Comparison of ENCODE assay signal across 14 mouse cellular contexts in genomic region chr17:48005091-48005490, GRCm38 (mm10). TPM values are rescaled to one million over a fixed set of nuclear protein-coding genes. Genes with fewer than 3 reads are reported as not detected.
DNase-seq lines count a peak whose midpoint lies in the region; ATAC-seq lines count a peak whose summit lies in the region.
"Had no signal": no experiment of that assay in that cellular context is flagged by ENCODE, and none has a peak within 500 bp of the region (broad histone marks: within the 10 kb centered on the region; RNA-seq: fewer than 3 reads in every experiment).

No protein-coding gene starts in this region.

- DNase-seq in heart, embryonic 10.5 days (ENCODE audit: low spot score), result peak; percentile 87
- no peak for DNase-seq in heart, postnatal 14 days
- DNase-seq in urinary bladder, postnatal 14 days (ENCODE audit: low spot score), result peak; percentile 29
- DNase-seq in urinary bladder, postnatal 4 days (ENCODE audit: low spot score in 2 of 2), result no peak
- DNase-seq in yolk sac, embryonic 10.5 days (ENCODE audit: low spot score), result peak; percentile 91
- no peak for DNase-seq in layer of hippocampus, adult 8-10 months (ENCODE audit: low spot score in 2 of 2)
- no peak for DNase-seq in adrenal gland, adult 2 months
- DNase-seq: right cerebral cortex, adult 18-20 months had no signal

- H3K4me3 ChIP-seq in heart, embryonic 10.5 days, result no peak overlapping the region
- no peak overlapping the region for H3K4me3 ChIP-seq in limb, embryonic 13.5 days
- H3K4me3 ChIP-seq: erythroblast, embryonic 14.5 days; hindbrain, embryonic 13.5 days had no signal

- H3K9ac ChIP-seq in limb, embryonic 13.5 days, result peak overlapping the region; percentile 39; the same call in 1 of the 2 replicates

- peaks cover 86% of the 10 kb centered on the region for H3K4me1 ChIP-seq in heart, embryonic 10.5 days
- H3K4me1 ChIP-seq in limb, embryonic 13.5 days, result peaks cover 44% of the 10 kb centered on the region

- no peaks in the 10 kb centered on the region for H3K27me3 ChIP-seq in heart, embryonic 10.5 days (ENCODE audit: insufficient read depth, poor library complexity, severe bottlenecking)
- peaks cover 8% of the 10 kb centered on the region; the same call in 1 of the 2 replicates for H3K27me3 ChIP-seq in limb, embryonic 13.5 days

- no peaks in the 10 kb centered on the region for H3K36me3 ChIP-seq in heart, embryonic 10.5 days
- H3K36me3 ChIP-seq in limb, embryonic 13.5 days, result no peaks in the 10 kb centered on the region
- H3K36me3 ChIP-seq: hindbrain, embryonic 13.5 days had no signal

- H3K4me2 ChIP-seq in limb, embryonic 13.5 days (replicated peaks), result no peak overlapping the region
- H3K4me2 ChIP-seq: hindbrain, embryonic 13.5 days had no signal

- WGBS in heart, embryonic 10.5 days, result 4% methylated on average over 8 of the region's 8 CpGs
- 37% methylated on average over 8 of the region's 8 CpGs for WGBS in limb, embryonic 13.5 days

- no peak for ATAC-seq in limb, embryonic 13.5 days (ENCODE audit: low FRiP score, low read depth)

- peak overlapping the region; percentile 90 for H3K27ac ChIP-seq in heart, embryonic 10.5 days
- peak overlapping the region; percentile 22; the same call in 1 of the 2 replicates for H3K27ac ChIP-seq in limb, embryonic 13.5 days
- H3K27ac ChIP-seq: hindbrain, embryonic 13.5 days had no signal

- H3K9me3 ChIP-seq in heart, embryonic 10.5 days, result no peaks in the 10 kb centered on the region
- no peaks in the 10 kb centered on the region for H3K9me3 ChIP-seq in limb, embryonic 13.5 days
- H3K9me3 ChIP-seq: hindbrain, embryonic 13.5 days had no signal

- intact Hi-C loops in heart, postnatal 14 days (cut with DNase I), result no loop called here

RNA-seq across cellular contexts. Expression of gene 1700122O11Rik, which starts 33.0 kb away (rescaled TPM):
- not detected in 2 replicates for polyA plus RNA-seq in heart, embryonic 10.5 days (2016; fragmentation: Nextera tagmentation; extraction: Ambion mirVana)
- not detected for total RNA-seq in heart, postnatal 14 days (2021)
- not detected in 2 replicates for polyA plus RNA-seq in limb, embryonic 13.5 days (2015; fragmentation: Nextera tagmentation; extraction: Ambion mirVana)
- not detected for total RNA-seq in layer of hippocampus, adult 8-10 months (2022)
- not detected for total RNA-seq in adrenal gland, adult 2 months (2021)
- not detected in 2 replicates for polyA plus RNA-seq in adrenal gland, adult 2 months (2012; rRNA removed)
- total RNA-seq: left cerebral cortex, postnatal 14 days; monocyte, adult 5-6 weeks had no signal
- polyA plus RNA-seq: erythroblast, embryonic 14.5 days; hindbrain, embryonic 13.5 days; thymus, postnatal 0 days had no signal

Comparison
In these comparisons a context has a peak if more than half of its experiments do, and no peak if none do; other contexts are left out.
1. DNase-seq: peak in heart, embryonic 10.5 days (single experiment), urinary bladder, postnatal 14 days (single experiment) and yolk sac, embryonic 10.5 days (single experiment); none in heart, postnatal 14 days (0 of 2), urinary bladder, postnatal 4 days (0 of 2), layer of hippocampus, adult 8-10 months (0 of 2) and adrenal gland, adult 2 months (single experiment).